In genomic region chr5:63951421-63951911, GRCm38 (mm10) we compare ENCODE assay signal across 8 mouse cellular contexts. TPM values are rescaled to one million over a fixed set of nuclear protein-coding genes. Genes with fewer than 3 reads are reported as not detected.
DNase-seq lines count a peak whose midpoint lies in the region; ATAC-seq lines count a peak whose summit lies in the region.

No protein-coding gene starts in this region.

- H3K9ac ChIP-seq in heart, embryonic 11.5 days (ENCODE audit: low read depth, low read length) = no peak overlapping the region

- H3K4me1 ChIP-seq in heart, embryonic 11.5 days (ENCODE audit: control insufficient read depth, insufficient read depth, low read length) = no peaks in the 10 kb centered on the region

- 68% methylated on average over 11 of the region's 11 CpGs for WGBS in heart, embryonic 11.5 days (ENCODE audit: insufficient replicate concordance)

- peak; percentile 74 for DNase-seq in cerebellum, adult 11-12 months
- DNase-seq in cerebellum, postnatal 4 days (ENCODE audit: low spot score in 2 of 2) = no peak
- peak; percentile 82 for DNase-seq in brain, adult 2 months (ENCODE audit: low read depth, low spot score)
- peak; percentile 76 for DNase-seq in kidney, postnatal 10 days
- DNase-seq in right cerebral cortex, postnatal 36 days (ENCODE audit: low spot score in 2 of 2) = no peak
- DNase-seq in urinary bladder, postnatal 10 days (ENCODE audit: low spot score) = no peak
- no peak for DNase-seq in thymus, postnatal 36 days

- no peak overlapping the region for H3K4me3 ChIP-seq in heart, embryonic 11.5 days (ENCODE audit: low read depth, low read length)

- no peaks in the 10 kb centered on the region for H3K9me3 ChIP-seq in heart, embryonic 11.5 days (replicated peaks; ENCODE audit: control insufficient read depth, low read length)

- H3K27ac ChIP-seq in heart, embryonic 11.5 days (ENCODE audit: low read depth, low read length) = no peak overlapping the region

- ATAC-seq in heart, embryonic 11.5 days (replicated peaks; ENCODE audit: insufficient number of reproducible peaks, low FRiP score, low TSS enrichment) = peak; percentile 43; the same call in 1 of the 2 replicates

- H3K36me3 ChIP-seq in heart, embryonic 11.5 days (ENCODE audit: control insufficient read depth, insufficient read depth, low read length) = no peaks in the 10 kb centered on the region

- H3K4me2 ChIP-seq in heart, embryonic 11.5 days = no peak overlapping the region

- H3K27me3 ChIP-seq in heart, embryonic 11.5 days (ENCODE audit: control insufficient read depth, insufficient read depth, low read length) = no peaks in the 10 kb centered on the region

RNA-seq across cellular contexts. Expression of gene Rell1, which starts 17.2 kb away (rescaled TPM):
- 6.6 and 8.3 TPM in 2 replicates for polyA plus RNA-seq in heart, embryonic 11.5 days (2014; fragmentation: Nextera tagmentation; extraction: Ambion mirVana)

Comparison
In these comparisons a context has a peak if more than half of its experiments do, and no peak if none do; other contexts are left out.
1. DNase-seq: peak in cerebellum, adult 11-12 months (single experiment), brain, adult 2 months (single experiment) and kidney, postnatal 10 days (single experiment); none in cerebellum, postnatal 4 days (0 of 2), right cerebral cortex, postnatal 36 days (0 of 2), urinary bladder, postnatal 10 days (single experiment) and thymus, postnatal 36 days (0 of 2).